In the genomic region with DNA sequence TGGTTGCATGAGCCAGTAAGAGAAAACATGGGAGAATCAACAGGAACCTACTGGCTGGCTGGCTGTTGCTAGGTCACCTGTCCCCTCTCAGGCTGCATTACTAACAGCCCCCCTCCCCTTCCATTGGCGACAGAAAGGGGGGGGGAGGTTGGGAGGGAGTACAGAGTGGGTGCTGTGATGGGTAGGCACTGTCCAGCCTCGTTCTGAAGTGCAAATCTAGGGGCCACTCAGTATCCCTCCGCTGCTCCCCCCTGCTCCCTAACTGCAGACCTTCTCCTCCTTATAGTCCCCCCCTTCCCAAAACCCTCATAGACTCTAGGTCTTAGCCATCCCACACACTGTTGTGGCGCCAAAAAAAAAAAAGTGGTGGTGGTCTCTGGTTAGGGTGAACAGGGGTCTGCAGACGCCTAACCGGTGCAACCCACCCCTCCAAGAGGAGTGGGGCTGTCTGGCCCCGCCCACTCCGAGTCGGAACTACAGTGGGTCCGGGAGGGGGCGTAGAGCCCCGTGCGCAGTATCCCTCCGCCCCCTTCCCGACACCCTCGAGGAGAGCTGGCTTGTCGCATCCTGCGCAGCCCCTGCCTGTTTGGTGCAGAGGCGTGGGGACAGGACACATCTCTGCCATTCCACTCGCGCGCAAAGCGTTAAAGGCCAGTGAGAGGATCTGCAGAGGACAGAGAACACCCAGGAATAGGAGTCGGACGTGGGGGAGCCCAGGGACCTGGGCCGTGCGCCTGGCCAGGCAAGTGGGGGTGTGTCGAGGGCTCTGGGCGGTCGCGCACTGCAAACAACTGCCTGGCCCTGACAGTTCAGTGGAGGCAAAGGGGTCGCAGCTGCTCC, we compare ENCODE assay signal across 8 mouse cellular contexts. TPM values are rescaled to one million over a fixed set of nuclear protein-coding genes. Genes with fewer than 3 reads are reported as not detected.
DNase-seq lines count a peak whose midpoint lies in the region; ATAC-seq and TF ChIP-seq lines count a peak whose summit lies in the region.
"Not testable (repeated sequence)": the region's sequence is repeated elsewhere in the genome, so short reads cannot be mapped to it uniquely, and the experiment has no call there.

Gene Gprasp2 (plus strand): TSS at position 514 of the 840 bp plus-strand sequence.

- peak within 1 kb of the TSS; percentile 75 for H3K4me2 ChIP-seq in forebrain, embryonic 12.5 days
- peak within 1 kb of the TSS; percentile 79 for H3K4me2 ChIP-seq in heart, embryonic 15.5 days
- peak within 1 kb of the TSS; percentile 70 for H3K4me2 ChIP-seq in kidney, embryonic 16.5 days (replicated peaks; ENCODE audit: low read depth, low read length)
- peak within 1 kb of the TSS; percentile 74 for H3K4me2 ChIP-seq in limb, embryonic 13.5 days (replicated peaks)
- peak within 1 kb of the TSS; percentile 73 for H3K4me2 ChIP-seq in midbrain, embryonic 13.5 days (replicated peaks)

- not testable (repeated sequence) for H3K4me1 ChIP-seq in forebrain, embryonic 12.5 days; heart, embryonic 15.5 days (replicated peaks); kidney, embryonic 16.5 days (ENCODE audit: insufficient read depth, low read length); limb, embryonic 13.5 days; midbrain, embryonic 13.5 days (replicated peaks); small intestine, adult 2 months (ENCODE audit: control insufficient read depth, insufficient read depth, insufficient read length, low read length)

- not testable (repeated sequence) for H3K27me3 ChIP-seq in forebrain, embryonic 12.5 days; heart, embryonic 15.5 days; kidney, embryonic 16.5 days (ENCODE audit: insufficient read depth, low read length); limb, embryonic 13.5 days; midbrain, embryonic 13.5 days; small intestine, adult 2 months (ENCODE audit: control insufficient read depth, insufficient read depth, low read length)

- 14% methylated on average over 31 of the region's 32 CpGs for WGBS in forebrain, embryonic 12.5 days
- 12% methylated on average over 29 of the region's 32 CpGs for WGBS in heart, embryonic 15.5 days
- WGBS in kidney, embryonic 16.5 days, result 33% methylated on average over 28 of the region's 32 CpGs
- WGBS in limb, embryonic 13.5 days, result 39% methylated on average over 28 of the region's 32 CpGs
- WGBS in midbrain, embryonic 13.5 days, result 32% methylated on average over 28 of the region's 32 CpGs
- WGBS in small intestine, adult 2 months, result 18% methylated on average over 32 of the region's 32 CpGs

- TF ChIP-seq POLR2A in small intestine, adult 2 months (IDR thresholded peaks at IDR 0.05; ENCODE audit: low read depth, low read length), result not testable (repeated sequence)

- H3K4me3 ChIP-seq in forebrain, embryonic 12.5 days (replicated peaks), result peak within 1 kb of the TSS; percentile 50
- peak within 1 kb of the TSS; percentile 56 for H3K4me3 ChIP-seq in heart, embryonic 15.5 days
- H3K4me3 ChIP-seq in kidney, embryonic 16.5 days (ENCODE audit: low read length), result peak within 1 kb of the TSS; percentile 52
- H3K4me3 ChIP-seq in limb, embryonic 13.5 days, result peak within 1 kb of the TSS; percentile 53
- peak within 1 kb of the TSS; percentile 55 for H3K4me3 ChIP-seq in midbrain, embryonic 13.5 days (replicated peaks)
- H3K4me3 ChIP-seq in small intestine, adult 2 months (ENCODE audit: low read depth, low read length), result peak within 1 kb of the TSS; percentile 38

- peak; percentile 93 for ATAC-seq in forebrain, embryonic 12.5 days (ENCODE audit: low FRiP score)
- peak; percentile 81 for ATAC-seq in heart, embryonic 15.5 days (replicated peaks; ENCODE audit: insufficient number of reproducible peaks, insufficient read depth, low FRiP score, low read depth)
- peak; percentile 88 for ATAC-seq in kidney, embryonic 16.5 days (ENCODE audit: low FRiP score, low TSS enrichment)
- ATAC-seq in limb, embryonic 13.5 days (ENCODE audit: low FRiP score, low read depth), result peak; percentile 91
- ATAC-seq in midbrain, embryonic 13.5 days, result peak; percentile 95

- peak within 1 kb of the TSS; percentile 55 for H3K9ac ChIP-seq in forebrain, embryonic 12.5 days
- peak within 1 kb of the TSS; percentile 56 for H3K9ac ChIP-seq in heart, embryonic 15.5 days
- peak within 1 kb of the TSS; percentile 51 for H3K9ac ChIP-seq in kidney, embryonic 16.5 days (replicated peaks; ENCODE audit: low read length)
- peak within 1 kb of the TSS; percentile 66 for H3K9ac ChIP-seq in limb, embryonic 13.5 days
- peak within 1 kb of the TSS; percentile 80 for H3K9ac ChIP-seq in midbrain, embryonic 13.5 days (replicated peaks)

- peak; percentile 41 for DNase-seq in CD4-positive, CD25-positive, alpha-beta regulatory T cell, adult 2 months (ENCODE audit: low read depth, low spot score)
- DNase-seq in cerebellum, adult 11 months, result peak; percentile 57

- not testable (repeated sequence) for H3K9me3 ChIP-seq in forebrain, embryonic 12.5 days; heart, embryonic 15.5 days (replicated peaks); kidney, embryonic 16.5 days (ENCODE audit: low read length); limb, embryonic 13.5 days; midbrain, embryonic 13.5 days

- not testable (repeated sequence) for TF ChIP-seq CTCF in small intestine, adult 2 months (IDR thresholded peaks at IDR 0.05; ENCODE audit: extremely low read depth, insufficient read length, insufficient replicate concordance, low read depth, low read length)

- not testable (repeated sequence) for H3K36me3 ChIP-seq in forebrain, embryonic 12.5 days (replicated peaks); heart, embryonic 15.5 days; kidney, embryonic 16.5 days (ENCODE audit: insufficient read depth, low read length); limb, embryonic 13.5 days; small intestine, adult 2 months (ENCODE audit: control insufficient read depth, insufficient read depth, low read length)
- peaks cover 12% of the 10 kb centered on the region for H3K36me3 ChIP-seq in midbrain, embryonic 13.5 days

- not testable (repeated sequence) for H3K27ac ChIP-seq in forebrain, embryonic 12.5 days; heart, embryonic 15.5 days; kidney, embryonic 16.5 days (ENCODE audit: low read length); limb, embryonic 13.5 days; small intestine, adult 2 months (ENCODE audit: insufficient read depth, low read depth, low read length)
- H3K27ac ChIP-seq in midbrain, embryonic 13.5 days, result peak within 1 kb of the TSS; percentile 77

RNA-seq across cellular contexts. Expression of gene Gprasp2, which starts in this region (rescaled TPM):
- polyA plus RNA-seq in forebrain, embryonic 12.5 days (2016; fragmentation: Nextera tagmentation; extraction: Ambion mirVana), result 79.9 and 84.6 TPM in 2 replicates
- 17.6 and 22.7 TPM in 2 replicates for polyA plus RNA-seq in heart, embryonic 15.5 days (2015; fragmentation: Nextera tagmentation; extraction: Ambion mirVana)
- 24.6 and 26.3 TPM in 2 replicates for polyA plus RNA-seq in kidney, embryonic 16.5 days (2015; fragmentation: Nextera tagmentation; extraction: Ambion mirVana)
- 51.2 and 56.9 TPM in 2 replicates for polyA plus RNA-seq in limb, embryonic 13.5 days (2015; fragmentation: Nextera tagmentation; extraction: Ambion mirVana)
- polyA plus RNA-seq in midbrain, embryonic 13.5 days (2015; fragmentation: Nextera tagmentation; extraction: Ambion mirVana), result 157 and 166 TPM in 2 replicates
- 0.58 and 1.1 TPM in 2 replicates for polyA plus RNA-seq in small intestine, adult 2 months (2012; rRNA removed)
